Mouse (Mus musculus) liver, embryonic 14 days (tissue): ENCODE measurements around the gene Kcnma1. TPM values are rescaled to one million over a fixed set of nuclear protein-coding genes. Genes with fewer than 3 reads are reported as not detected.

Source experiments
- polyA plus RNA-seq: library from polyadenylated mRNA; depleted of rRNA; stranded (reverse); fragments of >200 nt; gene quantifications from 2 replicates; pipeline ENCODE4 v1.2.3, GENCODE M21; 2012; rRNA removed

Gene Kcnma1
- under 0.01 and 0.05 TPM in 2 replicates for polyA plus RNA-seq

GRCm38 (mm10) chr14:24014391-24014790 lies at the start of gene Kcnma1:
Gene Kcnma1, minus strand, starts transcription at chr14:24014491.

Other genes starting within 250 kb of the Kcnma1 start
- 1.5 and 2.0 TPM in 2 replicates for gene Dlg5, start 231.4 kb upstream of the Kcnma1 start, polyA plus RNA-seq